Mouse (Mus musculus): ENCODE data around the gene Srp54c. TPM values are rescaled to one million over a fixed set of nuclear protein-coding genes. Genes with fewer than 3 reads are reported as not detected.

Gene Srp54c
- polyA plus RNA-seq, 1 experiment from 2014 or later: 30.2 TPM

DNA sequence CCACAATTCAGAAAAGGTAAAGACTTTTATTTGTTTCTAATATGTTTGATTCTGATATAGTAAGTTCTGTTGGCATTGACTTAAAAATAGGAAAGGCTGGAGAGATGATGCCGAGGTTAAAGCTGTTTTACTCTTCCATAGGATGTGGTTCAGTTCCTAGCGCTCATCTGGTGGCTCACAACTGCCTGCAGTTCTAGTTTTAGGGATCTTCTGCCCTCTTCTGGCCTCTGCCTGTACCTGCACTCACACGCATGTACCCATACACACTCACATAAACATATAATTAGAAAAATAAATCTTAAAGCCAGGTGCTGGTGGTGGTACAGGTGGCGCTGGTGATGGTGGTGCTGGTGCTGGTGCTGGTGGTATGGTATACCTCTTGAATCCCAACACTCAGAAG is 76.4 kb downstream of the Srp54c start:
- no peak overlapping the region for H3K4me2 ChIP-seq (ENCODE audit: low read depth, low read length)
- no peak overlapping the region for H3K27ac ChIP-seq (ENCODE audit: low read length)
- H3K36me3 ChIP-seq (ENCODE audit: control insufficient read depth, insufficient read depth): peaks cover 4% of the 10 kb centered on the region
- H3K4me3 ChIP-seq (ENCODE audit: low read depth, low read length): no peak overlapping the region
- H3K9me3 ChIP-seq (replicated peaks; ENCODE audit: control insufficient read depth, low read length): no peaks in the 10 kb centered on the region
- WGBS (ENCODE audit: insufficient replicate concordance): 86% methylated on average over 4 of the region's 4 CpGs
- H3K27me3 ChIP-seq (ENCODE audit: control insufficient read depth, insufficient read depth, low read depth, low read length): no peaks in the 10 kb centered on the region
- H3K9ac ChIP-seq (ENCODE audit: low read depth, low read length): no peak overlapping the region
- peaks cover 9% of the 10 kb centered on the region; the same call in 1 of the 2 replicates for H3K4me1 ChIP-seq (ENCODE audit: control insufficient read depth, low read depth, low read length)
- ATAC-seq (ENCODE audit: low read depth): no peak

DNA sequence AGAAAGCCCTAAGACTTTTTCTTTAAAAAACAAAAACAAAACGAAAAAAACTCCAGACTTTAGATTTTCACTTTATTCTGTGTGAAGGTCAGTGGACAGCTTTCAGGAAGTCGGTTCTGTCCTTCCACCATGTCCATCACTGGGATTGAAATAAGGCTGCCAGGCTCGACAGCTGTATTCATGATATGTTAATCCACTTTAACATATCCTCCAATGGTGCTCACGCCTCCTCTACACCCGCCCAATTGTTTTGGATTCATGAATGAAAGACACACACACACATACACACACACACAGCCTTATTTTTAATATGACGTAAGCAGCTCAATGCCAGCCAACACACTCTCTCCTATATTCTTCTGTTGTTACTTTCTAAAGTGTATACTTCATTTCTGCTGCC is 77.6 kb downstream of the Srp54c start:
- 71% methylated on average over 6 of the region's 6 CpGs for WGBS (ENCODE audit: insufficient replicate concordance)
- no peak for ATAC-seq (ENCODE audit: low read depth)

GRCm38 (mm10) chr12:55308731-55309130 is 78.8 kb downstream of the Srp54c start:
- peaks cover 4% of the 10 kb centered on the region for H3K36me3 ChIP-seq (ENCODE audit: control insufficient read depth, insufficient read depth)
- no peak for ATAC-seq (ENCODE audit: low read depth)
- H3K4me3 ChIP-seq (ENCODE audit: low read depth, low read length): no peak overlapping the region
- no peaks in the 10 kb centered on the region for H3K27me3 ChIP-seq (ENCODE audit: control insufficient read depth, insufficient read depth, low read depth, low read length)
- H3K27ac ChIP-seq (ENCODE audit: low read length): no peak overlapping the region
- H3K9ac ChIP-seq (ENCODE audit: low read depth, low read length): no peak overlapping the region
- peaks cover 3% of the 10 kb centered on the region; the same call in 1 of the 2 replicates for H3K4me1 ChIP-seq (ENCODE audit: control insufficient read depth, low read depth, low read length)
- H3K4me2 ChIP-seq (ENCODE audit: low read depth, low read length): no peak overlapping the region
- WGBS (ENCODE audit: insufficient replicate concordance): 80% methylated on average over 9 of the region's 9 CpGs
- no peaks in the 10 kb centered on the region for H3K9me3 ChIP-seq (replicated peaks; ENCODE audit: control insufficient read depth, low read length)

More for the DNA sequence above, 77.6 kb downstream of the Srp54c start:
- Histone ChIP-seq H3K4me2 (ENCODE audit: low read depth, low read length) (no peak overlapping the region), H3K27ac (ENCODE audit: low read length) (no peak overlapping the region), H3K9me3 (replicated peaks; ENCODE audit: control insufficient read depth, low read length) (no peaks in the 10 kb centered on the region), H3K27me3 (ENCODE audit: control insufficient read depth, insufficient read depth, low read depth, low read length) (no peaks in the 10 kb centered on the region), H3K36me3 (ENCODE audit: control insufficient read depth, insufficient read depth) (peaks cover 4% of the 10 kb centered on the region), H3K9ac (ENCODE audit: low read depth, low read length) (no peak overlapping the region), H3K4me1 (ENCODE audit: control insufficient read depth, low read depth, low read length) (peaks cover 8% of the 10 kb centered on the region; the same call in 1 of the 2 replicates), H3K4me3 (ENCODE audit: low read depth, low read length) (no peak overlapping the region)

GRCm38 (mm10) chr12:55309501-55309900 is 79.5 kb downstream of the Srp54c start:
- Histone ChIP-seq H3K9ac (ENCODE audit: low read depth, low read length) (no peak overlapping the region), H3K36me3 (ENCODE audit: control insufficient read depth, insufficient read depth) (peaks cover 4% of the 10 kb centered on the region), H3K4me3 (ENCODE audit: low read depth, low read length) (no peak overlapping the region), H3K9me3 (replicated peaks; ENCODE audit: control insufficient read depth, low read length) (no peaks in the 10 kb centered on the region), H3K4me2 (ENCODE audit: low read depth, low read length) (no peak overlapping the region), H3K27ac (ENCODE audit: low read length) (no peak overlapping the region), H3K27me3 (ENCODE audit: control insufficient read depth, insufficient read depth, low read depth, low read length) (no peaks in the 10 kb centered on the region), H3K4me1 (ENCODE audit: control insufficient read depth, low read depth, low read length) (no peaks in the 10 kb centered on the region)
- 73% methylated on average over 8 of the region's 8 CpGs for WGBS (ENCODE audit: insufficient replicate concordance)
- ATAC-seq (ENCODE audit: low read depth): no peak

DNA sequence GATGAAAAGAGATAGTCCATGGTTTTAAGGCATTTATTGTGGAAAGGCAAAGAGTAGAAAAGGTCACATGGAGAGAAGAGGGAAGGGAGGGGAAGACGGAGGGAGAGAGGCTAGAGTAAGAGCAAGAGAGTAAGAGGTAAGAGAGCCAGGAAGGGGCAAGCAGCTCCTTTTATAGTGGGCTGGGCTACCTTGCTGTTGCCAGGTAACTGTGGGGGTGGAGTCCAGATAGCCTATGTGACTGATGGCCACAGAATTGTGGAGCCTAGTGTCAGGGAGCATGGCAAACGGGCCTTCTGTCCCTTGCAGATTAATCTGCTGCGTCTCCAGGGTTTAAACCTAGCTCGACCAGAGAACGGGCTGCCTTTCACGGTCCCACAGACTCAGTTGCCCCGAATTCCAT is 81.9 kb downstream of the Srp54c start:
- WGBS (ENCODE audit: insufficient replicate concordance): 77% methylated on average over 7 of the region's 7 CpGs
- Histone ChIP-seq H3K36me3 (ENCODE audit: control insufficient read depth, insufficient read depth) (no peaks in the 10 kb centered on the region), H3K27me3 (ENCODE audit: control insufficient read depth, insufficient read depth, low read depth, low read length) (no peaks in the 10 kb centered on the region)

More for the DNA sequence above, 81.9 kb downstream of the Srp54c start:
- no peak overlapping the region for H3K4me2 ChIP-seq (ENCODE audit: low read depth, low read length)
- no peak overlapping the region for H3K4me3 ChIP-seq (ENCODE audit: low read depth, low read length)
- no peak for ATAC-seq (ENCODE audit: low read depth)
- no peak overlapping the region for H3K9ac ChIP-seq (ENCODE audit: low read depth, low read length)
- H3K4me1 ChIP-seq (ENCODE audit: control insufficient read depth, low read depth, low read length): no peaks in the 10 kb centered on the region
- no peaks in the 10 kb centered on the region for H3K9me3 ChIP-seq (replicated peaks; ENCODE audit: control insufficient read depth, low read length)
- H3K27ac ChIP-seq (ENCODE audit: low read length): no peak overlapping the region

Other genes with a start within 250 kb of the Srp54c start
- gene Gm20403, start 243.6 kb upstream of the Srp54c start, polyA plus RNA-seq (2015; fragmentation: Nextera tagmentation; extraction: Ambion mirVana): not detected in 2 replicates
- gene Baz1a, start 215.8 kb upstream of the Srp54c start, polyA plus RNA-seq (2015; fragmentation: Nextera tagmentation; extraction: Ambion mirVana): 23.6 and 26.8 TPM in 2 replicates
- gene 2700097O09Rik, start 150.1 kb upstream of the Srp54c start, polyA plus RNA-seq (2015; fragmentation: Nextera tagmentation; extraction: Ambion mirVana): 35.6 and 36.5 TPM in 2 replicates
- gene Srp54a, start 149.9 kb upstream of the Srp54c start, polyA plus RNA-seq (2015; fragmentation: Nextera tagmentation; extraction: Ambion mirVana): 72.2 and 72.5 TPM in 2 replicates
- 6.8 and 7.9 TPM in 2 replicates for gene Fam177a, start 105.7 kb upstream of the Srp54c start, polyA plus RNA-seq (2015; fragmentation: Nextera tagmentation; extraction: Ambion mirVana)
- gene Srp54b, start 75.1 kb upstream of the Srp54c start, polyA plus RNA-seq (2015; fragmentation: Nextera tagmentation; extraction: Ambion mirVana): 24.7 and 25.2 TPM in 2 replicates
- gene 1700047I17Rik2, start 30.6 kb upstream of the Srp54c start, polyA plus RNA-seq (2015; fragmentation: Nextera tagmentation; extraction: Ambion mirVana): 0.71 TPM in 1 of 2 replicates, not detected in the other
- 5.1 and 6.0 TPM in 2 replicates for gene 1110008L16Rik, start 69.4 kb downstream of the Srp54c start, polyA plus RNA-seq (2015; fragmentation: Nextera tagmentation; extraction: Ambion mirVana)
- 5.3 and 5.5 TPM in 2 replicates for gene Ppp2r3c, start 72.8 kb downstream of the Srp54c start, polyA plus RNA-seq (2015; fragmentation: Nextera tagmentation; extraction: Ambion mirVana)
- gene Psma6, start 154.1 kb downstream of the Srp54c start, polyA plus RNA-seq (2015; fragmentation: Nextera tagmentation; extraction: Ambion mirVana): 163 and 178 TPM in 2 replicates